7 mouse cellular contexts compared by ENCODE assay signal in genomic region chr11:20249296-20250110, GRCm38 (mm10). TPM values are rescaled to one million over a fixed set of nuclear protein-coding genes. Genes with fewer than 3 reads are reported as not detected.
DNase-seq lines count a peak whose midpoint lies in the region; ATAC-seq lines count a peak whose summit lies in the region.

Cep68 (minus strand) TSS chr11:20249429.

- H3K4me2 ChIP-seq in intestine, embryonic 15.5 days (replicated peaks) = peak within 1 kb of the TSS; percentile 85

- peak; percentile 97 for DNase-seq in adrenal gland, adult 2 months
- peak; percentile 90 for DNase-seq in embryo, embryonic 11.5 days (ENCODE audit: low read depth, low spot score)
- peak; percentile 89 to 95 for DNase-seq in gastrocnemius, postnatal 36 days
- peak; percentile 96 to 98 for DNase-seq in left cerebral cortex, postnatal 25 days (ENCODE audit: low spot score in 2 of 2)
- DNase-seq in midbrain, embryonic 10.5 days (ENCODE audit: low spot score) = peak; percentile 94
- peak; percentile 91 for DNase-seq in right cerebral cortex, postnatal 4 days

- H3K27ac ChIP-seq in intestine, embryonic 15.5 days = peak within 1 kb of the TSS; percentile 85
- peak within 1 kb of the TSS; percentile 99 for H3K27ac ChIP-seq in midbrain, embryonic 10.5 days (replicated peaks)

- no peaks in the 10 kb centered on the region for H3K27me3 ChIP-seq in intestine, embryonic 15.5 days (replicated peaks)
- H3K27me3 ChIP-seq in midbrain, embryonic 10.5 days (ENCODE audit: low read depth, poor library complexity, severe bottlenecking) = no peaks in the 10 kb centered on the region

- H3K9me3 ChIP-seq in intestine, embryonic 15.5 days = no peaks in the 10 kb centered on the region
- no peaks in the 10 kb centered on the region for H3K9me3 ChIP-seq in midbrain, embryonic 10.5 days (replicated peaks)

- peak within 1 kb of the TSS; percentile 94 for H3K4me3 ChIP-seq in intestine, embryonic 15.5 days (replicated peaks)
- peak within 1 kb of the TSS; percentile 93 for H3K4me3 ChIP-seq in midbrain, embryonic 10.5 days

- H3K36me3 ChIP-seq in intestine, embryonic 15.5 days = no peaks in the 10 kb centered on the region
- H3K36me3 ChIP-seq in midbrain, embryonic 10.5 days = peaks cover 9% of the 10 kb centered on the region

- peaks cover 20% of the 10 kb centered on the region for H3K4me1 ChIP-seq in intestine, embryonic 15.5 days (replicated peaks)
- H3K4me1 ChIP-seq in midbrain, embryonic 10.5 days = peaks cover 42% of the 10 kb centered on the region

- ATAC-seq in intestine, embryonic 15.5 days = peak; percentile 99

- peak within 1 kb of the TSS; percentile 97 for H3K9ac ChIP-seq in intestine, embryonic 15.5 days

- intact Hi-C loops in gastrocnemius, postnatal 36 days (cut with DNase I) = loop anchor here (5.0 to 10.0 kb wide), 3 partner anchors 47 to 385 kb away; partner anchors contain the start of gene Rab1a
- intact Hi-C loops in left cerebral cortex, postnatal 25 days (cut with DNase I) = loop anchor here (2.0 to 5.0 kb wide), 3 partner anchors 49 to 117 kb away; partner anchors contain the start of genes Rab1a and Slc1a4

- under 1% methylated on average over 59 of the region's 59 CpGs for WGBS in intestine, embryonic 15.5 days
- under 1% methylated on average over 57 of the region's 59 CpGs for WGBS in midbrain, embryonic 10.5 days

RNA-seq across cellular contexts. Expression of gene Cep68, which starts in this region (rescaled TPM):
- total RNA-seq in adrenal gland, adult 2 months (2021) = 10 to 100 TPM; 19.8 to 24.2 TPM
- polyA plus RNA-seq in adrenal gland, adult 2 months (2012; rRNA removed) = 14.0 and 17.8 TPM in 2 replicates
- 10 to 100 TPM; 26.9 to 30.0 TPM for total RNA-seq in gastrocnemius, postnatal 36 days (2021)
- polyA plus RNA-seq in intestine, embryonic 15.5 days (2015; fragmentation: Nextera tagmentation; extraction: Ambion mirVana) = 22.4 and 24.5 TPM in 2 replicates
- 10 to 100 TPM; 27.5 to 28.1 TPM for total RNA-seq in left cerebral cortex, postnatal 25 days (2021)
- 38.1 and 43.2 TPM in 2 replicates for polyA plus RNA-seq in midbrain, embryonic 10.5 days (2016; fragmentation: Nextera tagmentation; extraction: Ambion mirVana)

Comparison
In these comparisons a context has a peak if more than half of its experiments do, and no peak if none do; other contexts are left out.
1. Peak in every context shown above with its lines: DNase-seq, ATAC-seq, H3K4me3 ChIP-seq and H3K27ac ChIP-seq.